Mouse (Mus musculus) embryonic facial prominence, embryonic 10.5 days (tissue): ENCODE measurements around the gene Gm9573. TPM values are rescaled to one million over a fixed set of nuclear protein-coding genes. Genes with fewer than 3 reads are reported as not detected.

Experiments
- polyA plus RNA-seq: library from polyadenylated mRNA; unstranded; fragments of >200 nt; fragmentation: Nextera tagmentation; extraction: Ambion mirVana; gene quantifications from 2 replicates; pipeline ENCODE4 v1.2.1, GENCODE M21; 2016

Gm9573 gene
- polyA plus RNA-seq, 1 experiment from 2014 or later, result not detected

Other genes with a start within 250 kb of the Gm9573 start
- 1.5 and 1.6 TPM in 2 replicates for gene H2-Q4, start 247.0 kb downstream of the Gm9573 start, polyA plus RNA-seq
- gene H2-Q6, start 201.8 kb downstream of the Gm9573 start, polyA plus RNA-seq, result 1.5 and 1.6 TPM in 2 replicates
- 12.2 and 12.9 TPM in 2 replicates for gene H2-Q7, start 187.5 kb downstream of the Gm9573 start, polyA plus RNA-seq
- 0.39 and 0.57 TPM in 2 replicates for gene H2-Q10, start 156.5 kb downstream of the Gm9573 start, polyA plus RNA-seq
- not detected in 2 replicates for gene Pou5f1, start 120.6 kb downstream of the Gm9573 start, polyA plus RNA-seq
- 43.7 and 45.5 TPM in 2 replicates for gene Tcf19, start 109.8 kb downstream of the Gm9573 start, polyA plus RNA-seq
- gene Cchcr1, start 109.5 kb downstream of the Gm9573 start, polyA plus RNA-seq, result 24.2 and 25.0 TPM in 2 replicates
- gene Psors1c2, start 93.4 kb downstream of the Gm9573 start, polyA plus RNA-seq, result 1.6 and 1.9 TPM in 2 replicates
- not detected in 2 replicates for gene Cdsn, start 74.5 kb downstream of the Gm9573 start, polyA plus RNA-seq
- gene 2300002M23Rik, start 59.2 kb downstream of the Gm9573 start, polyA plus RNA-seq, result not detected in 2 replicates
- gene Sfta2, start 25.1 kb downstream of the Gm9573 start, polyA plus RNA-seq, result not detected in 2 replicates
- gene Mucl3, start 17.1 kb upstream of the Gm9573 start, polyA plus RNA-seq, result 0.20 and 0.24 TPM in 2 replicates
- gene Vars2, start 41.0 kb upstream of the Gm9573 start, polyA plus RNA-seq, result 19.9 and 22.0 TPM in 2 replicates
- 57.6 and 61.4 TPM in 2 replicates for gene Gtf2h4, start 47.1 kb upstream of the Gm9573 start, polyA plus RNA-seq
- gene Ddr1, start 78.0 kb upstream of the Gm9573 start, polyA plus RNA-seq, result 49.1 and 65.3 TPM in 2 replicates
- gene Ier3, start 195.0 kb upstream of the Gm9573 start, polyA plus RNA-seq, result 3.7 and 4.4 TPM in 2 replicates
- gene Flot1, start 196.6 kb upstream of the Gm9573 start, polyA plus RNA-seq, result 45.9 and 49.2 TPM in 2 replicates
- gene Tubb5, start 211.7 kb upstream of the Gm9573 start, polyA plus RNA-seq, result 1,654 and 1,662 TPM in 2 replicates
- 18.4 and 21.2 TPM in 2 replicates for gene Mdc1, start 214.9 kb upstream of the Gm9573 start, polyA plus RNA-seq
- gene Nrm, start 234.7 kb upstream of the Gm9573 start, polyA plus RNA-seq, result 64.6 and 65.1 TPM in 2 replicates
- gene Ppp1r18, start 239.0 kb upstream of the Gm9573 start, polyA plus RNA-seq, result 27.4 and 29.7 TPM in 2 replicates